Mouse (Mus musculus) layer of hippocampus, postnatal 25 days (tissue): ENCODE measurements around the gene Ndufa10. TPM values are rescaled to one million over a fixed set of nuclear protein-coding genes. Genes with fewer than 3 reads are reported as not detected.
"Not testable (repeated sequence)": the region's sequence is repeated elsewhere in the genome, so short reads cannot be mapped to it uniquely, and the experiment has no call there.

ENCODE experiments used
- DNase-seq, 2 experiments: peaks; one replicate each; pipeline ENCODE4 v3.0.0; 2022; ENCODE audit warnings: mixed read lengths in 2 of 2, low spot score in 1 of 2; ENCODE audit errors: extremely low spot score in 1 of 2
- total RNA-seq, 2 experiments: library from RNA; stranded (reverse); gene quantifications; 2 replicates each; pipeline ENCODE4 v1.2.3; 2021

Ndufa10 gene
- 100 to 1,000 TPM; 259 to 264 TPM for total RNA-seq

GRCm38 (mm10) chr1:92473165-92474041, at the start of gene Ndufa10:
TSS of gene Ndufa10 (minus strand) at chr1:92473860.
- peak; percentile 94 for DNase-seq

- peak; percentile 39 to 73 for DNase-seq
These were observed 47.7 kb upstream of the Ndufa10 start for GRCm38 (mm10) chr1:92521376-92521775.

- DNase-seq = no peak
These were observed 45.4 kb upstream of the Ndufa10 start for GRCm38 (mm10) chr1:92519046-92519445.

GRCm38 (mm10) chr1:92518561-92518960, 44.9 kb upstream of the Ndufa10 start, which contains the start of gene Olfr1414:
TSS of gene Olfr1414 (minus strand) at chr1:92518661.
- DNase-seq = no peak

- no peak for DNase-seq
These were observed 41.7 kb upstream of the Ndufa10 start for GRCm38 (mm10) chr1:92515390-92515789.

- DNase-seq = not testable (repeated sequence)
These were observed 38.0 kb upstream of the Ndufa10 start for GRCm38 (mm10) chr1:92511646-92512045.

- DNase-seq = no peak
These were observed 22.3 kb upstream of the Ndufa10 start, which contains the start of gene Olfr1415 for GRCm38 (mm10) chr1:92496001-92496400. TSS of gene Olfr1415 (minus strand) at chr1:92496101.

GRCm38 (mm10) chr1:92485013-92485412, 11.4 kb upstream of the Ndufa10 start, which contains the start of gene Olfr1416:
TSS of gene Olfr1416 (minus strand) at chr1:92485113.
- DNase-seq = no peak

- no peak for DNase-seq
These were observed 462 bp upstream of the Ndufa10 start for GRCm38 (mm10) chr1:92474066-92474578.

- DNase-seq = no peak
These were observed 4.8 kb downstream of the Ndufa10 start for GRCm38 (mm10) chr1:92468891-92469290.

GRCm38 (mm10) chr1:92458416-92458815, 15.2 kb downstream of the Ndufa10 start:
- DNase-seq = no peak

- no peak for DNase-seq
These were observed 15.9 kb downstream of the Ndufa10 start for GRCm38 (mm10) chr1:92457758-92458157.

GRCm38 (mm10) chr1:92453751-92454445, 19.8 kb downstream of the Ndufa10 start:
- DNase-seq = no peak

GRCm38 (mm10) chr1:92448293-92448692, 25.4 kb downstream of the Ndufa10 start:
- DNase-seq = no peak

GRCm38 (mm10) chr1:92441453-92442063, 32.1 kb downstream of the Ndufa10 start:
- DNase-seq = no peak

- no peak for DNase-seq
These were observed 33.5 kb downstream of the Ndufa10 start for GRCm38 (mm10) chr1:92440066-92440750.

- peak in 1 of 2 experiments; percentile 47 for DNase-seq
These were observed 35.9 kb downstream of the Ndufa10 start for GRCm38 (mm10) chr1:92437678-92438271.

- peak in 1 of 2 experiments; percentile 19 for DNase-seq
These were observed 36.8 kb downstream of the Ndufa10 start for GRCm38 (mm10) chr1:92436831-92437321.

- DNase-seq = no peak
These were observed 38.7 kb downstream of the Ndufa10 start for GRCm38 (mm10) chr1:92434986-92435385.
